Mouse (Mus musculus): ENCODE data around the gene Tmem200b. TPM values are rescaled to one million over a fixed set of nuclear protein-coding genes. Genes with fewer than 3 reads are reported as not detected.

The Tmem200b gene
- 2.1 and 2.8 TPM in 2 replicates for polyA plus RNA-seq (2015; fragmentation: Nextera tagmentation; extraction: Ambion mirVana)

DNA sequence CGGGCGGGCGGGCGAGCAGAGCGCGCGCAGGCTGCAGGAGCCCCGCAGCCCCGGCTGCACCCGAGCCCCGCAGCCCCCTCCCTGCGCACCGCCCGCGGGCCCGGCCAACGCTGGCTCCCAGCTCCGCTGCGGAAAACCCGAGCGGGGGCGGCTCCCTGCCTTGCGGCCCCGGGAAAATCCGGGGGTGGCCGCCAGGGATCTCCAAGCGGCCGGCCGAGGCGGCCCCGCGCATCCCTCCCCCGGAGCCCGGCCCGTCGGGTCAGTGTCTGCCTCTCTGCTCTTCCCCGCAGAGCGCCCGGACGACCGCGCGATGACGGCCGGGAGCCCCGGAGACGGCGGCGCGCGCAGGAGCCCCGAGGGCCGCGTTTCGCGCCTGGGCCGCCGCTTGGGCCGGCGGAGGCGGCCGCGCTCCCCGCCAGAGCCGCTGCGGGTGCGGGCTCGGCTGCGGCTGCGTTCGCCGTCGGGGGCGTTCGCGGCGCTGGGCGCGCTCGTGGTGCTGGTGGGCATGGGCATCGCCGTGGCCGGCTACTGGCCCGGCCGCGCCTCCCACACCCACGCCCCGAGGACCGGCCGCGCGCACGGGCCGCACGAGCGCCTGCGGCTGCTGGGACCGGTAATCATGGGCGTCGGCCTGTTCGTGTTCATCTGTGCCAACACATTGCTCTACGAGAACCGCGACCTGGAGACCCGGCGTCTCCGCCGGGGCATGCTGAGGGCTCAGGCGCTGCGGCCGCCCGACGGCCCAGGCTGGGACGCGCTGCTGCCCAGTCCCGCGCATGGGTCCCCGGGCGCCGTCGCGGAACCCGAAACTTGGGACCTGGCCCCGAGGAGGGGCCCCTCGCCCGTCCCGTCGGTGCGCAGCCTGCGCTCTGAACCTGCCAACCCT, at the start of gene Tmem200b:
Gene Tmem200b (plus strand): TSS at position 311 of the 886 bp plus-strand sequence.

GRCm38 (mm10) chr4:131873293-131874168, 48.0 kb upstream of the Tmem200b start, which contains the start of gene Srsf4:
Srsf4 (plus strand) TSS chr4:131873617.

Other genes with a start within 250 kb of the Tmem200b start
- 5.4 and 5.5 TPM in 2 replicates for gene Ptpru, start 83.5 kb upstream of the Tmem200b start, polyA plus RNA-seq (2015; fragmentation: Nextera tagmentation; extraction: Ambion mirVana)
- 32.0 and 32.8 TPM in 2 replicates for gene Mecr, start 78.3 kb upstream of the Tmem200b start, polyA plus RNA-seq (2015; fragmentation: Nextera tagmentation; extraction: Ambion mirVana)
- 45.9 and 46.3 TPM in 2 replicates for gene Srsf4, start 48.2 kb upstream of the Tmem200b start, polyA plus RNA-seq (2015; fragmentation: Nextera tagmentation; extraction: Ambion mirVana)
- 0.11 TPM in 1 of 2 replicates, not detected in the other for gene Gm10300, start 152.9 kb downstream of the Tmem200b start, polyA plus RNA-seq (2015; fragmentation: Nextera tagmentation; extraction: Ambion mirVana)
- gene Epb41, start 153.6 kb downstream of the Tmem200b start, polyA plus RNA-seq (2015; fragmentation: Nextera tagmentation; extraction: Ambion mirVana), result 25.3 and 32.7 TPM in 2 replicates
- gene Oprd1, start 222.7 kb downstream of the Tmem200b start, polyA plus RNA-seq (2015; fragmentation: Nextera tagmentation; extraction: Ambion mirVana), result 0.07 TPM in 1 of 2 replicates, not detected in the other

Measured in urinary bladder, postnatal 0 days (tissue).